Mouse (Mus musculus) layer of hippocampus, adult 9-11 months (tissue): ENCODE results near the gene Pgf.
"Not testable (repeated sequence)": the region's sequence is repeated elsewhere in the genome, so short reads cannot be mapped to it uniquely, and the experiment has no call there.

ENCODE experiments used
- DNase-seq: peaks from one replicate; pipeline ENCODE4 v3.0.0; 2022

The Pgf gene

GRCm38 (mm10) chr12:85153011-85153410, 24.6 kb downstream of the Pgf start:
- DNase-seq = no peak

DNA sequence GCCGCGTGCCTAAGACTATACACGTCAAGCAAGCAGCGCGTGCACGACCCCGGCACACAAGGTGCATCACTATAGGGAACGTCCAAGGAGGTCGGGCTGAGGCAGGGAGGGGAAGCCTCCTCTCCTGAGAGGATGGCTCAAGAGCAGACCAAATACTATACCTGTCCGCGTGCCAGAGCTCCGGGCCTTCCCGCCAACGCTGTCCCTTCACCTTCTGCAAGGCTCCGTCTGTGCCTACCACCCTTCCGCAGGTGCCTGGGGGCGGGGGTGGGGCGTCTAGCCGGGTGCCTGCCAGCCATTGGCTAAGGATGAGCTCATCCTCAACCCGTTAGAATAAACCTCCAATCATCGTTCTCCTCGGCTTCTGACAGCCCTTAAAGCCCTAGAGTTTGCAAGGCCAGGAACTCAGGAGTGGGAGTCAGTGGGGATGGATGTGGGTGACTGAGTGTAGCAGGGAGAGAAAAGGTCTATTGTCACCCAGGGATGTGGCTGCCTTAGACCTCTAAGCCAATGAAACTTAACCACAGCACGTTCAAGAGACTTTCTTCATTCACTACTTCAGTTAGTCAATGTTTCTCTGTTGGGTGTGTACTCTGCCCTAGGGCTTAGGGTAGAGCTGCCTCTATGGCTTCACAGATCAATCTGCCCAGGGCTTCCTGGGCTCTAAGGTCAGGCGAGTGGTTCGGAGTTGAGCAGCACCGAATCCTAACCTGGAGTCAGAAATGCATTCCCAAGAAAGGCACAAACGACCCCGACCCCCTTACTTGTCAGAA, 26.4 kb downstream of the Pgf start, which contains the start of gene Rps6kl1:
Gene Rps6kl1, minus strand, starts transcription at position 263 of the 773 bp plus-strand sequence.
- peak; percentile 80 for DNase-seq

DNA sequence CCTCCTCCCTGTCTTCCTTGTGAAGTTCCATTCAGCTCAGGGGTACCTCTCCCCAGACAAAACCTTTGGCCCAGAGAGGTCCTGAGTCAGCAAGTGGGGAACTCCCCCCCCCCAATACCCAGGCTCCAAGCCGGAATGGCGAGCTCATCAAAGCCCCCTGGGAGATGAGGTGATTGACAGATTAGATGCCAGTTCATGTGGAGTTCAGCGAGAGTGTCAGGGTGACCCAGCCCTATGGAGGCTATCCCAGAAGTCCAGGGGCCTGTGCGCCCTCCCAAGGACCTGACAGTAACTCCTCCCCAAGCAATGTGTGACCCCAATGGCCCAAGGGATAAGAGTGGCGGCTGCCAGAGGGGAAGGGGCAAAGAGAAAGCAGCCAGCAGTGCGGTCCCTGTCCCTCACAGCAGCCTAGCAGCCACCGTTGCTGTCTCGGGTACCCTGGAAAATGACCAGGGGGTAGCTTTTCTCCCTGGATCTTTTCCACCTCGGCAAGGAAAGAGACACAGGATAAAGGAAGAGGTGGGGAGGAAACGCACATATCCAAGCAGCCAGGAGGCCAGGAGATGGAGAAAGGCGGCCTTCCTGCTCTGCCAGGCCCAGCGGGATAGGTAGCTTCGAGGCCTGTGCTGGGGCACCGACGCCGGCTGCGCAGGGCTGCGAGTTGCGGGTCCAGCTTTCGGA, 27.1 kb downstream of the Pgf start:
- DNase-seq = no peak

DNA sequence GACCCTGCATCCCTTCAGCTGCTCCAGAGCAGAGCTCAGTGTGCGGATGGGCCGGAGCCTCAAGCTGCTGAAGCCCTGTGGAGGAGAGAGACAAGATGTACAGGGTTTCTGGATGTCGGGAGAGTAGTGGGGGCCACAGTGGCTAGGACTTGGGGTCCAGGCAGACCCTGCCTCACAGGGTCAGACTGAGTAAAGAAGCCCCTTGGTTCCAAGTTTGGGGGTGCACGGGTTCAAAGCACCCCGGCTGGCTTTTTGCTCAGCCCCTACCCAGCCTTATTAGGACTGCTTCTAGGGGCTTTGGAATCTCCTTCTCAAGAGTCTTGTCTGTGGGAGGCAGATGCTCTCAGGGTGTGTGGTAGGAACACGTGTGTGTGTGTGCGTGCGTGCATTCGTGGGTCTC, 30.7 kb downstream of the Pgf start:
- DNase-seq = no peak

DNA sequence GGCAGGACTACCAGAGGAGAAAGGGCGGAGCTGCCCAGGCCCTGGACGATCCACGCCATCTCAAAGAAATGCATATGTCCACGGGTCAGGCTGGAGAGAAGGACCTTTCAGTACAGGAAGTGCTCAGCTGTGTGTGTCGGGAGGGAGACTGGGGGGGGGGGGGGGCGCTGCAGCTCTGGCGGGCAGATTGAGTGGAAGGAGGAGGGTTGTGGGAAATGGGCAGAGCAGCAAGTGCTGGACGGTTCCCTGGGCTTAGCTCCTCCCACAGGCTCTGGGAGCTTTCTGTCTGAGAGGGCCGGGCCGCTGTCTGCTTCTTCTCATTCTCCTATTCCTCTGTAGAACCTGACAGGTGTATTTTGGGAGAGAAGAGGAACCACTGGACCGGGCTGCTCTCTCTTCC, 31.2 kb downstream of the Pgf start:
- DNase-seq = no peak

DNA sequence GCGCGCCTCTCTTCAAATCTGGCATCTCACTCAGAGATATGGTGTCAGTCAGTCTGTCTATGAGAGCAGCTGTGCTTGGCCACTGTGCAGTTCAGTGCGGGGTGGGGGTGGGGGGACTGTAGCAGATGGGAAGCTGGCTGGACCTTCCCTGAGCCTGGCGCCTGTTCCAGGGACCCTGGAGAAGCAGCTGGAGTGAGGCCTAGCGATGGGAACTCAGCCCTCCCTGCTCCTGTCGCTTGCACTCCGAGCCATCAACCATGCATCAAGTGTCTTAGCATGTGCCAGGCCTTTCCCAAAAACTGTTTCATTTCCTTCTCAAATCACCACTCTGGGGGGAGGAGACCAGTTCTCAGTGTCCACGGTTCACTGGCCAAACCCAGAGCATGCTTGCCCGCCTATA, 32.0 kb downstream of the Pgf start:
- DNase-seq = no peak

DNA sequence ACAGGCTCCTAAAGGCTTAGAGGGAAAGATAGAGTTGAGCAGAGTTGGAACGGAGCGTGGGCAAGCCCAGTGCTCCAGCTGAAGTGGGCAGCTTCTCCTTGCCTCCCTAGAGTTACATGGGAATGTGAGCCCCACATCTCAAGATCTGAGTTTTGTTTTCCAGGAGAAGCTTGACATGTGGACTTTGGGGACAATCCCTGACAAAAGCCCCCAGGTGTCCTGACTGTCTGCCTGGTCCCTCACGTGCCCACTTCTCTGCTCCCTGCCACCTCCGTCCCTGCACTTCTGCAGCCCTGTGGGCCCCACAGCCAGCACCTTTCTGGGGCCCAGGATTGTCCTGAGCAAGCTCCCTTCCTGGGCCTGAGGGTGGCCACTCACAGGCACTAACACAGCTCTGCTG, 32.8 kb downstream of the Pgf start:
- DNase-seq = no peak

DNA sequence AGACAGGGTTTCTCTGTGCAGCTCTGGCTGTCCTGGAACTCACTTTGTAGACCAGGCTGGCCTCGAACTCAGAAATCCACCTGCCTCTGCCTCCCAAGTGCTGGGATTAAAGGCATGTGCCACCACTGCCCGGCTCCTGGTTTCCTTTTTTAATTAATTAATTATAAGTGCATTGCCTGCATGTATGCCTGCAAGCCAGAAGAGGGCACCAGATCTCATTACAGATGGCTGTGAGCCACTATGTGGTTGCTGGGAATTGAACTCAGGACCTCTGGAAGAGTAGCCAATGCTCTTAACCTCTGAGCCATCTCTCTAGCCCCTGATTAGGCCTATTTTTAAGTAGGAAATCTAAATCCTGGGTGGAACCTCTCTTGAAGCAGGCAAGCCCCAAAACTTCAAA, 33.3 kb downstream of the Pgf start:
- DNase-seq = not testable (repeated sequence)

- peak; percentile 71 for DNase-seq
These were observed 34.8 kb downstream of the Pgf start for GRCm38 (mm10) chr12:85142803-85143202.

GRCm38 (mm10) chr12:85141096-85141495, 36.5 kb downstream of the Pgf start:
- DNase-seq = no peak

GRCm38 (mm10) chr12:85140036-85140701, 37.4 kb downstream of the Pgf start:
- no peak for DNase-seq

DNA sequence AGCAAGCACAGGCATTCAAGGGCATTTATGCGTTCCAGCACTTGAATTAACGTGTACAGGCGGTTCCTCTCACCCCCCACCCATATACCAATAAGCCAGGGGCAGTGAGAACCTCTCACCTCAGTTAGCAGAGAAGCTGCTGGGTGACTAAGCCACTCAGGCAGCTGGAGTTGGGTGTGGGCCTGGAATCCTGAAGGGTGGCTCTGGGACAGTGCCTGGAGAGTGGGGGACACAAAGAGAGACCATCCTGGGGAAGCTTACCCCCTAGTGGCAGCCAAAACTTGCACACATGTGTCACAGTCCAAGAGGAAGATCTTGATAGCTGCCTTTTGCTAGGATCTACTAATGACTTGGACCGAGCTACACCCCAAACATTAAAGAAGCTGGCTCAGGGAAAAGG, 41.0 kb downstream of the Pgf start:
- DNase-seq = no peak

DNA sequence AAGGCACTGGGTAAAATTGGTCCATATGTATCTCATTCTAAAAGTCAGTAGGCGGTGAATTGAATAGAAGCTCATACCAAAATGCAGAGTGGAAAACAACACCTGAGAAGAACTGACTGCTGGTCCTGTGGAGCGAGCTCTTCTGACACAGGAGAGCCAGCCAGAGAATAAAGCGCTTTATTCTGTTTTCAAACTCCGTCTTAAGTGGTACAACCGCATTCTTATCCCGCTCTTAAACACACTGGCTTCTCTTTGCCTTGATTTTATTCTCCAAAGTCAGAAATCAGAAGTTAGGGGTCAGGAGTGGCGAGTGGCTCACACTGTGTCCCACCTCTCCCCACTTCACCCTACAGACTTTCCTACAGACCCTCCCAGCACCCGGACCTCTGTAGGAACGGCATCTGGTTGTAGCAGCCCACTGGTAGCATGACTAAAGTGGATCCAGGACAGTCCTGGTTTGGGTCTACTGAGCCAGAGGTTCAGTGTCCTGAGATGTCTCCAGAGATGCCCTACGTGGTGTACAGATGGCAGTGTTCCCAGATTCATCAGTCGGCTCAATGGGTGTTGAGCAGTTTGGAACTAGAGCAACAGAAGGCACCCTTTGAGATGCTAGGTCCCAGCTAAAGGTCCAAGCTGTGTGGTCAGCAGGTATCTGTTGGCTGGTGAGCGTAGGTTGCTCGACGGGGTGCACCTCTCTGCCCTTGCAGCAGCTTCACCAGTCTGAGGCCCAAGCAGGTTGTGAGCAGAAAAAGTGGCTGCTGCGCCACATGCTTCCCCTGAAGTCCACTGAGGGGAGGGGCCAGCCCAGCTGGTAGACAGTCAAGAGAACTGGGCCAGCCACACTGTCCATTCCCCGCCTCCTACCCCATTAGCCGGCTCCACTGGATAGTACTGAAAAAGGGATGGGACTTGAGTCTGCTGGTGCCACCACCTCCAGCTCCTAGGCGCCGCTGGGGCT, 41.8 kb downstream of the Pgf start:
- DNase-seq = no peak

GRCm38 (mm10) chr12:85134043-85134794, 43.4 kb downstream of the Pgf start:
- no peak for DNase-seq

DNA sequence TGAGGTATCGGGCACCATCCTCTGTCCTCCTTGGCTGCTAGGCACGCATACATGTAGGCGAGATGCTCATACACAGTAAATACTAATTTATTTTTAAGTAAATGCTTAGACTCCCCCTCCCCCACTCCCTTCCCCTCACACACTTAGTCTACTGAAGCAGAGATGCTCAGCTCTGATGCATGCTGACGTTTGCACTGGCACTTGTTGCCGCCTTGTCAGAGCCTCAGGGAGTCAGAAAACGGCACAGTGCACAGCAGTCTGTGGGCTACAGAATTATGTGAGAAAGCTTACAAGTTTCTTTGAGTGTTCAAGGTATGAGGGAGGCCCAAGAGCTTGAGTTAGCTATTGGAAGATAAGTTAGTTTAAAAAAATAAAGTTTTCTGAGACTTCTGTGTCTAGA, 46.2 kb downstream of the Pgf start:
- no peak for DNase-seq

DNA sequence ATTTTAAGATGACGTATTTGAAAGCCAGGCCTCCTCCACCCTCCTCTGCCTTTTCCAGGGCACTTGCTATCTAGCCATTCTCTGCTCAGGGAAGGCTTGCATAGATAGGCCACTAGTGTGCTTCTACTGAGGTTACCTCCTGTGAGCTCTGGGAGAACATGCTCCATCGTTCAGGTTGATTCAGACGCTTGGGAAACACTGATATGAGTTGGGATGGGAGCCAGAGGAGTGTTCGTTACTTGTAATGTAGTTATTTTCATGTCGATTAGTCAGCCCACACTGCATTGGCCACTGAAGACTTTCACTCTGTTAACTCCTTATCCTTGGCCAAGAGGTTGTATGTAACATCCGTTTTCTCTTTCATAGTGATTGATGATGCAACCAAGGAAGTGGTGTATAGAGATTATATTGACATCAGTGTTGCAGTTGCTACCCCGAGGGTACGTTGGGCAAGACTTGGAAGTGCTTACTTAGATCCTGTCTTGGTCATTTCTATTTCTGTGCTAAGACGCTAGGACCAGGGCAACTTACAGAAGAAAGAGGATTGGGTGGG, 48.1 kb downstream of the Pgf start:
- no peak for DNase-seq

DNA sequence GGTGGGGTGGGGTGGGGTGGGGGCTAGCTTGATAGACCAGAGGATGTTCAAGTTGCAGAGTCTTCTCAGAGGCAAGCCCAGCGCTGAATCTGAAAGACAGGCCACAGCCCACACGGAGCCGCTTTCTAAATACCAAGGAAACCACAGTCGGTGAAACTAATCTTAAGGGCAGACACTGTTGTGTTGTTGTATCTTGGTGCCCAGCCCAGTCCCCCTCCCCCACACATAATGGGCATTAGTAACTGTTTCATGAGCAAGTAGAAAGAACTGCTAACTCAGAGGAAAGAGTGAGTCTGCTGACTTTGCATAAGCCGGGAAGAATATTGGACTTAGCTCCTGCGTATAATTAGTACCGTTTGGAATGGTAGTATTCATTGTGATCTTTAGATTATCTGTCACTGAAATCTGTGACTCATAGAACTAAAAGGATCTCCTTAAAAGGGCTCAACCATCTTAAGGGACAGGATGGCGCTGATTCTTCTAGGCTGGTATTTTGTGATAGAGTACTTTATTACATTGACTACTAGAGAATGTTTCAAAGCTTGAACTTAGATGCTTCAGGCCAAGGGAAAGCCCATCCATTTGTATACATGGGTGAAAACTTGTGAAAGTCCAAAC, 50.5 kb downstream of the Pgf start:
- no peak for DNase-seq

DNA sequence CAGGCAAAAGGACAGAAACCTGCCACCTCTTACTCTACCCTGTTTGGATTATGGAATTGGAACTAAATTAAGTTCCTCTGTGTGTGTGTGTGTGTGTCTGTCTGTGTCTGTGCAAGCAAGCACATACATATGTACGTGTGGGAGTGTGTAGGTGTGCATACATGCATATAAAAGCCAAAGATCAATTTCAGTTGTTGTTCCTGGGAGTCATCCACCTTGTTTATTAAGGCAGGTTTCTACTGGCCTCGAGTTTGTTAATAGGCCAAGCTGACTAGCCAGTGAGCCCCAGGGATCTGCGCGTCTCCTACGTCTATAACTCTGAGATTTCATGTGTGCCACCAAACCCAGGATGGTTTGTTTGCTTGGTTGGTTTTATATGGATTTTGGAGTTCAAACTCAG, 52.8 kb downstream of the Pgf start:
- no peak for DNase-seq

- no peak for DNase-seq
These were observed 53.9 kb downstream of the Pgf start for GRCm38 (mm10) chr12:85123645-85124044.

DNA sequence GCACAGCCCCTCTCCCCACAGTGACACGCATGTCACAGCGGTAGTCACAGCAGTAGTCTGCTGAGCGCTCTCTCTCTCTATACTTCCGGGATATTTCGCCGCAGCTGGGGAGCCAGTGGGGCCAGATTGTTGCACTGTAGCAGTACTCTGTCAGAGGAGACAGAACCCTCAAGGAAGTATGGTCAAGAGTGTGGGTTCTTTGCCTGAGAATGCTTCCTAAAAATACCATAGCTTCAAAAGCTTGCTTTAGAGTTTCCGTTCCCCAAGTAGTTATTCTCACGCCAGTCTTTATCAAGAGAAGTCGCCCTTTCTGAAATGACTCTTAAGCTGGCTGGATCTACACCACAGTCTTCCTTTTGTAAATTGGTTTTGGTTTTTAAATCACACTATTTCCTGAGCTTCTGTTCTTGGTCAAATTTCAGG, 54.5 kb downstream of the Pgf start:
- DNase-seq = no peak

DNA sequence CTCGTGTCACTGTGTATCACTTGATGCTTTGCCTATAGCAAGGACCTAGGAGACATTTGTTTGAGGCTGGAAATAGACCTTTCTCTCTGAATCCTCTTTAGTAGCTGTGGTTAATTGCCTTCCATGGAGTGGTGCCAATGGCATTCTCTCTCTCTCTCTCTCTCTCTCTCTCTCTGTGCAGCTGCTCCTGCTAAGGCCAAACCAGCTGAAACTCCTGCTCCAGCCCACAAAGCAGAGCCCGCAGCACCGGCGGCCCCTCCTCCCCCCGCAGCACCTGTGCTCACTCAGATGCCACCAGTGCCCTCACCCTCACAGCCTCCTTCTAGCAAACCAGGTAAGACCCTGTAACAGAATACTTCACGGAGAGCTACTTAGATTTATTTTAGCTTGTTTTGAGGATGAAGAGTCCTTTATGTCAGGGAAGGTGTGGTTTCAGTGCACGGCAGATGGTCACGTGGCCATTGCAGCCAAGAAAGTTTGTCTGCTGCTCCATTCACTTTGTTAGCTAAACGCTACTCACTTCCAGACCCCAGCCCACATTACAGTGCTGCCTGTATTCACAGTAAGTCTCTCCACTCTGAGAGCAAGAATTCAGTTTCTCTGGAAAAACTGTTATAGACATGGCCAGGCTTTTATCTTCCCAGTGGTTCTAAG, 55.7 kb downstream of the Pgf start:
- no peak for DNase-seq
